Mouse (Mus musculus): Measurements from ENCODE around the gene Ppp2r3c. TPM values are rescaled to one million over a fixed set of nuclear protein-coding genes. Genes with fewer than 3 reads are reported as not detected.
"Not testable (repeated sequence)": the region's sequence is repeated elsewhere in the genome, so short reads cannot be mapped to it uniquely, and the experiment has no call there.

Ppp2r3c gene
- polyA plus RNA-seq, 1 experiment from 2014 or later: 4.3 TPM

- H3K4me1 ChIP-seq (ENCODE audit: insufficient read depth); H3K4me2 ChIP-seq (ENCODE audit: low read depth, low read length); H3K36me3 ChIP-seq (replicated peaks; ENCODE audit: insufficient read depth, low read length); H3K9me3 ChIP-seq (ENCODE audit: low read length); DNase-seq; H3K9ac ChIP-seq (replicated peaks); H3K27me3 ChIP-seq (ENCODE audit: insufficient read depth, low read length): not testable (repeated sequence)
- peak within 1 kb of the TSS; percentile 47 for H3K4me3 ChIP-seq (ENCODE audit: low read depth, low read length)
- H3K27ac ChIP-seq (ENCODE audit: low read depth): peak within 1 kb of the TSS; percentile 67; the same call in 1 of the 2 replicates
- ATAC-seq: peak; percentile 96
- WGBS (ENCODE audit: insufficient replicate concordance): no CpG with 5 or more reads among the region's 57 CpGs
Observed at GRCm38 (mm10) chr12:55229626-55230519, 72.9 kb downstream of the Ppp2r3c start, which contains the start of gene Srp54c. Gene Srp54c (plus strand): TSS chr12:55230168.

Other genes with a start within 250 kb of the Ppp2r3c start
- gene 2700097O09Rik, start 222.9 kb downstream of the Ppp2r3c start, polyA plus RNA-seq (2015; fragmentation: Nextera tagmentation; extraction: Ambion mirVana): 13.2 and 14.0 TPM in 2 replicates
- gene Srp54a, start 222.7 kb downstream of the Ppp2r3c start, polyA plus RNA-seq (2015; fragmentation: Nextera tagmentation; extraction: Ambion mirVana): 67.0 and 69.3 TPM in 2 replicates
- gene Fam177a, start 178.5 kb downstream of the Ppp2r3c start, polyA plus RNA-seq (2015; fragmentation: Nextera tagmentation; extraction: Ambion mirVana): 6.8 and 7.5 TPM in 2 replicates
- 21.7 and 22.5 TPM in 2 replicates for gene Srp54b, start 147.9 kb downstream of the Ppp2r3c start, polyA plus RNA-seq (2015; fragmentation: Nextera tagmentation; extraction: Ambion mirVana)
- gene 1700047I17Rik2, start 103.4 kb downstream of the Ppp2r3c start, polyA plus RNA-seq (2015; fragmentation: Nextera tagmentation; extraction: Ambion mirVana): not detected in 2 replicates
- 30.3 and 30.4 TPM in 2 replicates for gene Srp54c, start 72.8 kb downstream of the Ppp2r3c start, polyA plus RNA-seq (2015; fragmentation: Nextera tagmentation; extraction: Ambion mirVana)
- gene 1110008L16Rik, start 3.4 kb downstream of the Ppp2r3c start, polyA plus RNA-seq (2015; fragmentation: Nextera tagmentation; extraction: Ambion mirVana): 5.5 and 5.9 TPM in 2 replicates
- gene Psma6, start 81.2 kb upstream of the Ppp2r3c start, polyA plus RNA-seq (2015; fragmentation: Nextera tagmentation; extraction: Ambion mirVana): 177 and 184 TPM in 2 replicates
- gene Nfkbia, start 189.6 kb upstream of the Ppp2r3c start, polyA plus RNA-seq (2015; fragmentation: Nextera tagmentation; extraction: Ambion mirVana): 27.9 and 38.5 TPM in 2 replicates